Mouse (Mus musculus) liver, embryonic 11.5 days (tissue): ENCODE measurements around the gene Smyd5. TPM values are rescaled to one million over a fixed set of nuclear protein-coding genes. Genes with fewer than 3 reads are reported as not detected.
A peak's percentile ranks its signal among the peaks of the same experiment; 100 is the strongest.
"Not testable (repeated sequence)": the region's sequence is repeated elsewhere in the genome, so short reads cannot be mapped to it uniquely, and the experiment has no call there.

Source experiments
- ATAC-seq: fragments of 200-750 bp; cut with Nextera tagmentation; replicated peaks from 2 replicates; pipeline ENCODE4 v1.8.0; 2017; ENCODE audit warnings: moderate number of reproducible peaks, mild to moderate bottlenecking, moderate TSS enrichment, moderate library complexity; ENCODE audit not compliant: low FRiP score
- DNase-seq: peaks from one replicate; pipeline ENCODE4 v3.0.0-alpha.2; 2017; ENCODE audit warnings: low spot score
- H3K27ac ChIP-seq: fragments of 300-500 bp; sonication (generic); 2 replicates; pipeline ENCODE4 v1.5.1; 2014; ENCODE audit warnings: mild to moderate bottlenecking, low read depth, low read length, control low read depth
- H3K27me3 ChIP-seq: fragments of 300-500 bp; sonication (generic); replicated peaks from 2 replicates; pipeline ENCODE4 v1.6.1; 2014; ENCODE audit warnings: low read length, mixed read lengths; ENCODE audit not compliant: control insufficient read depth, insufficient read depth
- H3K36me3 ChIP-seq: fragments of 300-500 bp; sonication (generic); 2 replicates; pipeline ENCODE4 v1.6.1; 2014; ENCODE audit warnings: mild to moderate bottlenecking, low read length, moderate library complexity, mixed read lengths; ENCODE audit not compliant: control insufficient read depth, insufficient read depth
- H3K4me1 ChIP-seq: fragments of 300-500 bp; sonication (generic); replicated peaks from 2 replicates; pipeline ENCODE4 v1.6.1; 2014; ENCODE audit warnings: low read length, mixed read lengths; ENCODE audit not compliant: control insufficient read depth, insufficient read depth
- H3K4me2 ChIP-seq: fragments of 300-500 bp; sonication (generic); 2 replicates; pipeline ENCODE4 v1.6.1; 2014; ENCODE audit warnings: mild to moderate bottlenecking, control low read depth, moderate library complexity
- H3K4me3 ChIP-seq: fragments of 300-500 bp; sonication (generic); 2 replicates; pipeline ENCODE4 v1.5.1; 2014; ENCODE audit warnings: low read depth, low read length, control low read depth
- H3K9ac ChIP-seq: fragments of 300-500 bp; sonication (generic); 2 replicates; pipeline ENCODE4 v1.6.1; 2014; ENCODE audit warnings: low read depth, low read length, control low read depth
- H3K9me3 ChIP-seq: fragments of 300-500 bp; sonication (generic); 2 replicates; pipeline ENCODE4 v1.6.1; 2016; ENCODE audit warnings: low read length, inconsistent platforms, mixed read lengths; ENCODE audit not compliant: control insufficient read depth
- WGBS: fragments of 180-500 bp; shearing (Covaris S2); extraction: QIAGEN DNeasy Blood & Tissue Kit; methylation state at CpG from one replicate; pipeline ENCODE4 v1.1.7; 2014; 5-methylcytosine and 5-hydroxymethylcytosine counted together
- polyA plus RNA-seq: library from polyadenylated mRNA; unstranded; fragments of >200 nt; fragmentation: Nextera tagmentation; extraction: Ambion mirVana; gene quantifications from 2 replicates; pipeline ENCODE4 v1.2.1, GENCODE M21; 2014

Gene Smyd5
- polyA plus RNA-seq, 1 experiment from 2014 or later, result 68.2 TPM

- ATAC-seq, result no peak
- 90% methylated on average over 4 of the region's 4 CpGs for WGBS
Observed at GRCm38 (mm10) chr6:85441142-85441541, 9.4 kb downstream of the Smyd5 start.

GRCm38 (mm10) chr6:85443488-85444233, 11.9 kb downstream of the Smyd5 start:
- WGBS, result 87% methylated on average over 3 of the region's 3 CpGs
- H3K4me3 ChIP-seq, result no peak overlapping the region
- ATAC-seq, result no peak
- H3K4me1 ChIP-seq, result no peaks in the 10 kb centered on the region
- no peak overlapping the region for H3K9ac ChIP-seq
- H3K9me3 ChIP-seq, result no peaks in the 10 kb centered on the region
- no peaks in the 10 kb centered on the region for H3K27me3 ChIP-seq
- no peak overlapping the region for H3K27ac ChIP-seq
- H3K36me3 ChIP-seq, result peaks cover 31% of the 10 kb centered on the region
- H3K4me2 ChIP-seq, result no peak overlapping the region
- DNase-seq, result no peak

More at GRCm38 (mm10) chr6:85441142-85441541, 9.4 kb downstream of the Smyd5 start:
- Histone ChIP-seq H3K27ac (no peak overlapping the region), H3K9me3 (no peaks in the 10 kb centered on the region), H3K4me2 (no peak overlapping the region), H3K36me3 (peaks cover 33% of the 10 kb centered on the region), H3K4me3 (no peak overlapping the region), H3K4me1 (0 out of 2 replicates have a peak, but pooled peaks cover under 1% of the 10 kb centered on the region), H3K9ac (no peak overlapping the region), H3K27me3 (no peaks in the 10 kb centered on the region)
- DNase-seq, result no peak

GRCm38 (mm10) chr6:85444266-85444965, 12.6 kb downstream of the Smyd5 start:
- no peak for ATAC-seq
- H3K4me3 ChIP-seq, result no peak overlapping the region
- no peaks in the 10 kb centered on the region for H3K4me1 ChIP-seq
- WGBS, result 84% methylated on average over 8 of the region's 8 CpGs
- H3K36me3 ChIP-seq, result peaks cover 27% of the 10 kb centered on the region
- H3K27me3 ChIP-seq, result no peaks in the 10 kb centered on the region
- H3K4me2 ChIP-seq, result no peak overlapping the region
- no peak overlapping the region for H3K9ac ChIP-seq
- DNase-seq, result no peak
- H3K9me3 ChIP-seq, result no peaks in the 10 kb centered on the region
- H3K27ac ChIP-seq, result no peak overlapping the region

- peaks cover under 1% of the 10 kb centered on the region; the same call in 1 of the 2 replicates for H3K4me1 ChIP-seq
- 91% methylated on average over 5 of the region's 5 CpGs for WGBS
- H3K4me2 ChIP-seq, result no peak overlapping the region
- no peak for ATAC-seq
- no peak overlapping the region for H3K4me3 ChIP-seq
- no peak overlapping the region for H3K9ac ChIP-seq
- no peak overlapping the region for H3K27ac ChIP-seq
- no peaks in the 10 kb centered on the region for H3K9me3 ChIP-seq
- DNase-seq, result no peak
- H3K27me3 ChIP-seq, result no peaks in the 10 kb centered on the region
- peaks cover 20% of the 10 kb centered on the region for H3K36me3 ChIP-seq
Observed at GRCm38 (mm10) chr6:85445286-85445685, 13.5 kb downstream of the Smyd5 start.

- no peak overlapping the region for H3K4me3 ChIP-seq
- no peaks in the 10 kb centered on the region for H3K9me3 ChIP-seq
- H3K27me3 ChIP-seq, result no peaks in the 10 kb centered on the region
- peaks cover 3% of the 10 kb centered on the region; the same call in 1 of the 2 replicates for H3K4me1 ChIP-seq
- H3K36me3 ChIP-seq, result peaks cover 8% of the 10 kb centered on the region
- no peak overlapping the region for H3K4me2 ChIP-seq
- no peak for ATAC-seq
- H3K27ac ChIP-seq, result no peak overlapping the region
- DNase-seq, result no peak
- H3K9ac ChIP-seq, result no peak overlapping the region
- WGBS, result 79% methylated on average over 6 of the region's 6 CpGs
Observed at GRCm38 (mm10) chr6:85447351-85447750, 15.6 kb downstream of the Smyd5 start.

- H3K27ac ChIP-seq, DNase-seq, H3K36me3 ChIP-seq, H3K9me3 ChIP-seq, ATAC-seq, H3K27me3 ChIP-seq: not testable (repeated sequence)
- peak overlapping the region; percentile 80 for H3K4me2 ChIP-seq
- peak overlapping the region; percentile 79 for H3K4me3 ChIP-seq
- H3K9ac ChIP-seq, result peak overlapping the region; percentile 85
- 67% methylated on average over 1 of the region's 1 CpGs for WGBS
- peaks cover 23% of the 10 kb centered on the region for H3K4me1 ChIP-seq
Observed at GRCm38 (mm10) chr6:85450140-85450539, 18.4 kb downstream of the Smyd5 start.

GRCm38 (mm10) chr6:85450697-85451663, 19.2 kb downstream of the Smyd5 start, which contains the start of gene Cct7:
Gene Cct7 (plus strand): TSS chr6:85451514.
- peaks cover 2% of the 10 kb centered on the region; the same call in 1 of the 2 replicates for H3K36me3 ChIP-seq
- H3K9me3 ChIP-seq, result no peaks in the 10 kb centered on the region
- ATAC-seq, result peak; percentile 93
- peaks cover 26% of the 10 kb centered on the region for H3K4me1 ChIP-seq
- DNase-seq, result peak; percentile 97
- H3K4me3 ChIP-seq, result peak within 1 kb of the TSS; percentile 79
- WGBS, result 1% methylated on average over 87 of the region's 96 CpGs
- H3K27ac ChIP-seq, result peak within 1 kb of the TSS; percentile 85
- peak within 1 kb of the TSS; percentile 80 for H3K4me2 ChIP-seq
- peak within 1 kb of the TSS; percentile 87 for H3K9ac ChIP-seq
- H3K27me3 ChIP-seq, result no peaks in the 10 kb centered on the region
